Comparison of ENCODE assay signal across 19 mouse cellular contexts in genomic region chr16:6182329-6182728, GRCm38 (mm10).
A peak's percentile ranks its signal among the peaks of the same experiment; 100 is the strongest.
DNase-seq lines count a peak whose midpoint lies in the region; ATAC-seq lines count a peak whose summit lies in the region.
"Had no signal": no experiment of that assay in that cellular context is flagged by ENCODE, and none has a peak within 500 bp of the region (broad histone marks: within the 10 kb centered on the region; RNA-seq: fewer than 3 reads in every experiment).

No protein-coding gene starts in this region.

- peak; percentile 72; the same call in 1 of the 2 replicates for ATAC-seq in frontal cortex, adult (ENCODE audit: low TSS enrichment)
- ATAC-seq: activated CD4-positive, CD25-positive, alpha-beta regulatory T cell, adult 4 months; forebrain, embryonic 13.5 days; forebrain, embryonic 16.5 days had no signal

- no peak for DNase-seq in frontal cortex, postnatal 10 days (ENCODE audit: low spot score in 2 of 2)
- DNase-seq in left cerebral cortex, postnatal 14 days (ENCODE audit: low spot score in 2 of 2) = peak; percentile 13 to 29
- no peak for DNase-seq in left cerebral cortex, adult 11 months (ENCODE audit: low spot score)
- DNase-seq in right cerebral cortex, postnatal 14 days = peak; percentile 7
- no peak for DNase-seq in right cerebral cortex, postnatal 10 days (ENCODE audit: low spot score in 2 of 2)
- peak; percentile 28 for DNase-seq in telencephalon, adult 2 months (ENCODE audit: low read depth, low spot score)
- DNase-seq in B cell, adult 2 months = no peak
- DNase-seq: adrenal gland, adult 8-10 months; adrenal gland, postnatal 25 days; cerebellum, adult 18-20 months; cerebellum, adult 9-10 months; cerebellum, postnatal 14 days; gastrocnemius, adult 2 months; gastrocnemius, postnatal 14 days; heart, adult 11 months had no signal

- intact Hi-C loops in left cerebral cortex, postnatal 14 days (cut with DNase I) = no loop called here

Comparison
In these comparisons a context has a peak if more than half of its experiments do, and no peak if none do; other contexts are left out.
1. DNase-seq: peak in left cerebral cortex, postnatal 14 days (2 of 2), right cerebral cortex, postnatal 14 days (single experiment) and telencephalon, adult 2 months (single experiment); none in frontal cortex, postnatal 10 days (0 of 2), left cerebral cortex, adult 11 months (single experiment), right cerebral cortex, postnatal 10 days (0 of 2) and B cell, adult 2 months (0 of 2).